In the genomic region with DNA sequence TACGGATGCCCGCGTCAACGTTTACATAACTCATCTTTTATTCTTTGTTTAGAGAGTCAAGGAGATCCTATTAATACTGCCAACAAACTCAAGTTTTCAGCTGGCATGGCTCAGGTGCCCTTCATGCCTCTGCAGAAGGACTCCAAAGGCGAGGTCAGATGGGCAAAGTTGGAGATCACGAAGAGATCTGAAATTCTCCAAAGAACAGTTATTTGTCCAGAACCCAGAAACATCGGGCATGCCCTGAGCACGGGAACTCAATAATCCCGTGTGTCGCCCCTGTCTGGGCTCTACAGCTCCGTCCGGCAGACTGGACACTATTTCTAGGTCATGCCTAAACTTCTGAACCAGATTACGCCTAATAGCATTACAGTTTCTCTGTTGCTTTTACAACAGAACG, we compare ENCODE assay signal across 21 mouse cellular contexts. TPM values are rescaled to one million over a fixed set of nuclear protein-coding genes. Genes with fewer than 3 reads are reported as not detected.
A peak's percentile ranks its signal among the peaks of the same experiment; 100 is the strongest.
DNase-seq lines count a peak whose midpoint lies in the region; ATAC-seq and TF ChIP-seq lines count a peak whose summit lies in the region.
"Had no signal": no experiment of that assay in that cellular context is flagged by ENCODE, and none has a peak within 500 bp of the region (broad histone marks: within the 10 kb centered on the region; RNA-seq: fewer than 3 reads in every experiment).

No protein-coding gene starts in this region.

- no peak for TF ChIP-seq EP300 in heart, postnatal 0 days (IDR thresholded peaks at IDR 0.05; ENCODE audit: low read depth)

- H3K36me3 ChIP-seq in heart, embryonic 10.5 days, result no peaks in the 10 kb centered on the region
- peaks cover 6% of the 10 kb centered on the region; the same call in 1 of the 2 replicates for H3K36me3 ChIP-seq in heart, embryonic 13.5 days
- H3K36me3 ChIP-seq in heart, postnatal 0 days (replicated peaks; ENCODE audit: control insufficient read depth, insufficient read depth, low read length), result no peaks in the 10 kb centered on the region
- no peaks in the 10 kb centered on the region for H3K36me3 ChIP-seq in kidney, adult 2 months (ENCODE audit: control insufficient read depth, insufficient read depth, low read length)
- H3K36me3 ChIP-seq: embryonic facial prominence, embryonic 13.5 days; forebrain, embryonic 12.5 days; forebrain, embryonic 15.5 days; hindbrain, embryonic 13.5 days; intestine, embryonic 15.5 days had no signal

- H3K4me1 ChIP-seq in heart, embryonic 10.5 days, result peaks cover 72% of the 10 kb centered on the region
- peaks cover 75% of the 10 kb centered on the region for H3K4me1 ChIP-seq in heart, embryonic 13.5 days
- peaks cover 53% of the 10 kb centered on the region for H3K4me1 ChIP-seq in heart, postnatal 0 days (ENCODE audit: control insufficient read depth, insufficient read depth)
- peaks cover 8% of the 10 kb centered on the region; the same call in 1 of the 2 replicates for H3K4me1 ChIP-seq in kidney, adult 2 months (ENCODE audit: control insufficient read depth, insufficient read depth, low read length)

- H3K9ac ChIP-seq in heart, embryonic 13.5 days, result peak overlapping the region; percentile 69; the same call in 1 of the 2 replicates
- peak overlapping the region; percentile 15 for H3K9ac ChIP-seq in heart, postnatal 0 days (replicated peaks; ENCODE audit: low read depth, low read length)
- H3K9ac ChIP-seq: embryonic facial prominence, embryonic 13.5 days; forebrain, embryonic 12.5 days; forebrain, embryonic 15.5 days; hindbrain, embryonic 13.5 days; intestine, embryonic 15.5 days had no signal

- DNase-seq in heart, embryonic 10.5 days (ENCODE audit: low spot score), result peak; percentile 50
- DNase-seq in heart, postnatal 36 days, result no peak
- no peak for DNase-seq in heart, adult 8-10 months (ENCODE audit: low spot score)
- DNase-seq in retina, adult 2 months (ENCODE audit: low read depth, low spot score), result peak; percentile 61
- DNase-seq in retina, embryonic 14.5 days (ENCODE audit: low spot score), result no peak
- no peak for DNase-seq in heart, postnatal 0 days (ENCODE audit: low spot score)
- no peak for DNase-seq in kidney, adult 2 months
- DNase-seq: cerebellum, adult 11 months; cerebellum, adult 9-11 months; gastrocnemius, postnatal 25 days had no signal

- ATAC-seq in heart, embryonic 13.5 days (ENCODE audit: extremely low read depth, insufficient number of reproducible peaks, low FRiP score, low TSS enrichment), result no peak
- ATAC-seq in heart, postnatal 0 days (ENCODE audit: insufficient read depth, low read depth), result no peak
- ATAC-seq: CD4-positive, CD25-positive, alpha-beta regulatory T cell, adult 4 months; forebrain, embryonic 15.5 days; hindbrain, embryonic 16.5 days; intestine, embryonic 15.5 days had no signal

- WGBS in heart, embryonic 10.5 days, result 86% methylated on average over 14 of the region's 14 CpGs
- 74% methylated on average over 14 of the region's 14 CpGs for WGBS in heart, embryonic 13.5 days
- WGBS in heart, postnatal 0 days, result 57% methylated on average over 14 of the region's 14 CpGs
- 82% methylated on average over 14 of the region's 14 CpGs for WGBS in kidney, adult 2 months

- no peaks in the 10 kb centered on the region for H3K9me3 ChIP-seq in heart, embryonic 10.5 days
- H3K9me3 ChIP-seq in heart, embryonic 13.5 days, result no peaks in the 10 kb centered on the region
- no peaks in the 10 kb centered on the region for H3K9me3 ChIP-seq in heart, postnatal 0 days (replicated peaks; ENCODE audit: control insufficient read depth, low read length)
- H3K9me3 ChIP-seq: embryonic facial prominence, embryonic 10.5 days; embryonic facial prominence, embryonic 13.5 days; forebrain, embryonic 12.5 days; forebrain, embryonic 15.5 days; hindbrain, embryonic 13.5 days; intestine, embryonic 15.5 days had no signal

- H3K4me3 ChIP-seq in heart, embryonic 10.5 days, result 0 out of 2 replicates have a peak overlapping the region, but pooled peaks have one; percentile 9
- no peak overlapping the region; the same call in 1 of the 2 replicates for H3K4me3 ChIP-seq in heart, embryonic 13.5 days
- no peak overlapping the region for H3K4me3 ChIP-seq in heart, postnatal 0 days (ENCODE audit: low read depth, low read length)
- H3K4me3 ChIP-seq in kidney, adult 2 months (ENCODE audit: insufficient read depth, low read depth, low read length), result no peak overlapping the region
- H3K4me3 ChIP-seq: embryonic facial prominence, embryonic 10.5 days; embryonic facial prominence, embryonic 13.5 days; erythroblast, embryonic 14.5 days; forebrain, embryonic 12.5 days; forebrain, embryonic 15.5 days; hindbrain, embryonic 13.5 days; intestine, embryonic 15.5 days had no signal

- H3K27me3 ChIP-seq in heart, embryonic 10.5 days (ENCODE audit: insufficient read depth, poor library complexity, severe bottlenecking), result no peaks in the 10 kb centered on the region
- no peaks in the 10 kb centered on the region for H3K27me3 ChIP-seq in heart, embryonic 13.5 days (replicated peaks)
- H3K27me3 ChIP-seq in heart, postnatal 0 days (ENCODE audit: control insufficient read depth, insufficient read depth, low read length), result no peaks in the 10 kb centered on the region
- no peaks in the 10 kb centered on the region for H3K27me3 ChIP-seq in kidney, adult 2 months (replicated peaks; ENCODE audit: control insufficient read depth, insufficient read depth, low read length)
- H3K27me3 ChIP-seq: forebrain, embryonic 12.5 days; forebrain, embryonic 15.5 days; hindbrain, embryonic 13.5 days; intestine, embryonic 15.5 days had no signal

- TF ChIP-seq CTCF in heart, postnatal 0 days (IDR thresholded peaks at IDR 0.05; ENCODE audit: low read depth), result no peak
- TF ChIP-seq CTCF in kidney, adult 2 months (conservative IDR thresholded peaks at IDR 0.05; ENCODE audit: insufficient read depth, insufficient read length, low read depth, low read length), result no peak

- H3K4me2 ChIP-seq in heart, embryonic 13.5 days, result peak overlapping the region; percentile 64
- H3K4me2 ChIP-seq in heart, postnatal 0 days (ENCODE audit: low read depth, low read length), result peak overlapping the region; percentile 57
- H3K4me2 ChIP-seq: embryonic facial prominence, embryonic 13.5 days; forebrain, embryonic 15.5 days; intestine, embryonic 15.5 days had no signal

- H3K27ac ChIP-seq in heart, embryonic 10.5 days, result peak overlapping the region; percentile 81; the same call in 1 of the 2 replicates
- H3K27ac ChIP-seq in heart, embryonic 13.5 days (replicated peaks), result peak overlapping the region; percentile 13; the same call in 1 of the 2 replicates
- peak overlapping the region; percentile 66 for H3K27ac ChIP-seq in heart, postnatal 0 days (ENCODE audit: low read depth)
- H3K27ac ChIP-seq in kidney, adult 2 months (ENCODE audit: insufficient read depth, low read depth, low read length), result no peak overlapping the region
- H3K27ac ChIP-seq: embryonic facial prominence, embryonic 10.5 days; embryonic facial prominence, embryonic 13.5 days; forebrain, embryonic 12.5 days; forebrain, embryonic 15.5 days; hindbrain, embryonic 13.5 days; intestine, embryonic 15.5 days had no signal

- intact Hi-C loops in heart, postnatal 36 days (cut with DNase I), result loop anchor here (5.0 to 10.0 kb wide), 2 partner anchors 91 to 397 kb away; a partner anchor contains a TSS

- TF ChIP-seq POLR2A in kidney, adult 2 months (IDR thresholded peaks at IDR 0.05; ENCODE audit: low read depth, low read length), result no peak

RNA-seq across cellular contexts. Expression of a gene that starts 3.8 kb away (rescaled TPM):
- 45.2 and 51.3 TPM in 2 replicates for polyA plus RNA-seq in heart, embryonic 10.5 days (2016; fragmentation: Nextera tagmentation; extraction: Ambion mirVana)
- total RNA-seq in heart, postnatal 36 days (2021), result 10 to 100 TPM; 67.5 to 80.3 TPM
- polyA plus RNA-seq in heart, embryonic 13.5 days (2015; fragmentation: Nextera tagmentation; extraction: Ambion mirVana), result 49.6 and 51.5 TPM in 2 replicates
- 10 to 100 TPM; 63.7 to 93.6 (median 79.1) TPM for total RNA-seq in heart, adult 8-10 months (2022)
- total RNA-seq in heart, postnatal 0 days (2014; rRNA removed; ENCODE audit: low replicate concordance), result 81.8 and 84.5 TPM in 2 replicates
- polyA plus RNA-seq in heart, postnatal 0 days (2015; fragmentation: Nextera tagmentation; extraction: Ambion mirVana), result 83.9 and 93.2 TPM in 2 replicates
- 13.9 and 14.6 TPM in 2 replicates for polyA plus RNA-seq in kidney, adult 2 months (2012; rRNA removed)
- total RNA-seq: MEL had no signal
- polyA plus RNA-seq: erythroblast, embryonic 14.5 days had no signal

Comparison
In these comparisons a context has a peak if more than half of its experiments do, and no peak if none do; other contexts are left out.
1. DNase-seq: peak in heart, embryonic 10.5 days (single experiment) and retina, adult 2 months (single experiment); none in heart, postnatal 36 days (0 of 2), heart, adult 8-10 months (single experiment), retina, embryonic 14.5 days (single experiment), heart, postnatal 0 days (single experiment) and kidney, adult 2 months (single experiment).